Mouse (Mus musculus) right cerebral cortex, postnatal 25 days (tissue): ENCODE measurements around the gene Slc4a7.

Experiments used
- DNase-seq: peaks from one replicate; pipeline ENCODE4 v3.0.0; 2022

Slc4a7 gene

DNA sequence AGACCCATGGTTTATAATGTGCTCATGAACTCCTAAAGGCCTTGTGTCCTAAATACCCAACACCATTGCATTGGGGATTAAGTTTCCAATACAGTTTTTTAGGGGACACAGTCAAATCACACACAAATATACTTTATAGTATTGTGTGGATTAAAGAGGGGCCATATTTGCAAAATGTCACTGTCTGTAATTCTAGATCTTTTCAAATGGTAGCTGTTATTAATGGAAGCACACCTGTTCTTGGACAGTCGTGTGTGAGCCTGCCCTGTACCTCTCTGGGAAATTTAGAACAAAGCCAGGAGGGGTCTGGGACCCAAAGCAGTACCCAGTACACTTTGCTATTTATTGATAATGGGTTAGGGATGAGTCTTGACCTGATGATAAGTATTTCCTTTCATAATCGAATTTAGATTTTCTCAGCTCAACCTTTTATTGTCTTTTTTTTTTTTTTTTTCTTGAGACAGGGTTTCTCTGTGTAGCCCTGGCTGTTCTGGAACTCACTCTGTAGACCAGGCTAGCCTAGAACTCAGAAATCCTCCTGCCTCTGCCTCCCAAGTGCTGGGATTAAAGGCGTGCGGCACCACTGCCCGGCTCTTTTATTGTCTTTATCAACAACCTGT lies at the start of gene Slc4a7:
Gene Slc4a7 (plus strand): TSS at position 570 of the 620 bp plus-strand sequence.
- no peak for DNase-seq

GRCm38 (mm10) chr14:14670597-14670996 lies 31.5 kb upstream of the Slc4a7 start:
- no peak for DNase-seq

- DNase-seq = no peak
Measured at GRCm38 (mm10) chr14:14681611-14682010, 20.5 kb upstream of the Slc4a7 start.

DNA sequence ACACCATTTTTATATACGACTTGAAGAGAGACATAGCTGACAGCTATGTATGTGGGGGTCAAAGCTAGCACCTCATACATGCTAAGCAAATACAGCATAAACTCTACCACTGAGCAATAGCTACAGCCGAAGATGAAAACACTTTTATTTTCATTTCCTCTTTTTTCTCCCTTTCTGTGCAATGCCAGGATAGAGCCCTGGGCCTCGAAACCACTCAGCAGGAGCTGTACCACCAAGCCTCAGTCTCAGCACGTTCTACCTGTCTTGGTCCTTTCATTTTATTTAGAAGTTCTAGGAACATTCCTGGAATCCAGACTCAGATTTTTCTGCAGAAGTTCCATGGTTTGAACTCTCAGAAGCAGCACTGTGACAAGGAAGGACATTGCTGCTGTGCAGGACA lies 17.3 kb upstream of the Slc4a7 start:
- DNase-seq = no peak

- DNase-seq = no peak
Measured at GRCm38 (mm10) chr14:14686101-14686551, 16.0 kb upstream of the Slc4a7 start.

GRCm38 (mm10) chr14:14687258-14687890 lies 14.7 kb upstream of the Slc4a7 start:
- no peak for DNase-seq

- peak; percentile 83 for DNase-seq
Measured at GRCm38 (mm10) chr14:14702399-14703345, 593 bp downstream of the Slc4a7 start.

DNA sequence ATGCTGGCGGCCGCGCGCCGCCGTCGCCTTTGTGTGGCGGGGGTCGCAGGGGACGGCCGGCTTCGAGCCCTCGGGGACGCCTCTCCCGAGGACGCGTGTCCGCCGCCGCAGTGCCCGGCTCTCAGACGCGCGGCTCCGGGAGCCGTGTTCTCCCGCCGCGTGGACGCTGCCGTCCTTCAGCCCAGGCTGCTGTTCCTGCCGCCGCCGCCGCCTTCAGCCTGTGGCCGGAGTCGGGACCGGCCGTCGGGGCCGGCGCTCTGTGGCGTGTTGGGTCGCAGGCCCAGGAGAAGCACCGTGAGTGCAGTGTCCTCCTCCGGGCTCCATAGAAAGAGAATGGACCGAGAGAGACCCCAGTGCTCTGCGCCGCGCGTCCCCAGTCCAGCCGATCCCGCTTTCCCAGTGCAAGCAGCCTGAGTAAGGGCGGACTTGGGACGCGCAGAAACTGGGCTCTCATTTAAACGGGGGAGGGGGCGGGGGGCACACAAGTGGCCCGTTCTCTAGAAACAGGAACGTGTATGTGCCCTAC lies 1.3 kb downstream of the Slc4a7 start:
- peak; percentile 65 for DNase-seq

DNA sequence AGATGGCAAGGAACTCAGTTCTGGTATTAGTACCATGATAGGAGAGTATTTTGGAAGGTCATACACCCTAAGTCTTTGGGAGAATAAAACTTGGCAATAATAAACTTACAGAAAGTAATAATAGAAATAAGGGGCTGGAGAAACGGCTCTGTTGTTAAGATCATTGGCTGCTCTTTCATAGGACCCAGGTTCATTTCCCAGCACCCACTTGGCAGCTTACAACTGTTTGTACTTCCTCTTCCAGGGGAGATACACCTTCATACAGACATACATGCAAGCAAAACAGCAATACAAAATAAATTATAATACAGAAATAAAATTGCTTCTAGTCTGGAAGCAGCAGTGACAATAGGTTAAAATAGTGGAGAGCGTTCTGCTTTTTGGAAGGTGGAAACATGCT lies 2.6 kb downstream of the Slc4a7 start:
- DNase-seq = no peak

DNA sequence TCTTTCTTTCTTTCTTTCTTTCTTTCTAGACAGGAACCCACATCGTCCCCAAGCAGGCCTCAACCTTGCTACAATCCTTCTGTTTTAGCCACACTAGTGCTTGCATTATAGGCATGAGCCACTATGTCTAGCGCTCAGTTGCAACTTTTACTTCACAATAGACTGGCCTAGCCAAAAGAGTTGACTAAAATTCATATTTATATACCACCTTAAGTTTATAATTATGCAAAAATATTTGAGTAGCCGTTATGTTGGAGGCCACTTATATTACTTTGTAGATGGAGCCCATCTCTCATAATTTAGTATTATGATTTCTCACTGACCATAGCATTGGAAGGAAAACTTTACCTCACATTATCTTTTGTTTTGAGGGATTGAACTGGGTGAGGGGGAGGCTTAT lies 3.0 kb downstream of the Slc4a7 start:
- no peak for DNase-seq

- no peak for DNase-seq
Measured at GRCm38 (mm10) chr14:14706381-14706780, 4.3 kb downstream of the Slc4a7 start.

GRCm38 (mm10) chr14:14707061-14707460 lies 5.0 kb downstream of the Slc4a7 start:
- no peak for DNase-seq

DNA sequence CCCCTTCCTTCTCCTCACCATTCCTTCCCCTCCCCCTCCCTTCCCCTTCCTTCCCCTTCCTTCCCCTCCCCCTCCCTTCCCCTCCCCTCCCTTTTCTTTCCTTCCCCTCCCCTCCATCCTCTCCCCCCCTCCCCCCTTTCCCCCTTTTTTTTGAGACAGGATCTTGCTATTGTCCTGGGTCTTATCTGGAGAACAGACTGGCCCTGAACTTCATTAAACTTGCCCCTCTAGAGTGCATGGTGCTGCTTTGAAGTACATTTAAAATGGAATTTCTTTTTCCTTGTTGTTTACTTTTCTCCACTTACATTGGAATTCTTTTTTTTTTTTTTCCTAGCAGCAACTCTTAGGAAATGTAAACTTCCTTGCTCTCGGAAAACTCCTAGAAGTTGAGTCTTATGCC lies 6.9 kb downstream of the Slc4a7 start:
- DNase-seq = no peak

GRCm38 (mm10) chr14:14714130-14714529 lies 12.1 kb downstream of the Slc4a7 start:
- no peak for DNase-seq

DNA sequence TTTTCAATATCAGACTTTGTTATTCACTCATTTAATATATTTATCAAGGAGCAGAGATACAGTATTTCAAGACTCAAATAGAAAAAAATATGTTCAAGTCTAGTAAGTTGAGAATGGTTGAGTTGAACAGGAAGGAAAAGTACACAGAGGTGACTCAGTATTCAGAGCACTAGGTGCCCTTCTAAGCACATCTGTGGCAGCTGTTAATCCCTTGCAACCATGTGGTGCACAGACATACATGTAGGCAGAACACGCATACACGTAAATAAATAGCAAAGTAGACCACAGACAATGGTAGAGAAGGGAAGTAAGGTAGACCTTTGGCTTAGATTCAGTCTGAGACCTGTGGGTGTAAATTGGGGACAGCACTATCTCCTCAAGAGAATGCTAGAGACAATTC lies 13.7 kb downstream of the Slc4a7 start:
- DNase-seq = no peak

- DNase-seq = no peak
Measured at GRCm38 (mm10) chr14:14716843-14717242, 14.8 kb downstream of the Slc4a7 start.

DNA sequence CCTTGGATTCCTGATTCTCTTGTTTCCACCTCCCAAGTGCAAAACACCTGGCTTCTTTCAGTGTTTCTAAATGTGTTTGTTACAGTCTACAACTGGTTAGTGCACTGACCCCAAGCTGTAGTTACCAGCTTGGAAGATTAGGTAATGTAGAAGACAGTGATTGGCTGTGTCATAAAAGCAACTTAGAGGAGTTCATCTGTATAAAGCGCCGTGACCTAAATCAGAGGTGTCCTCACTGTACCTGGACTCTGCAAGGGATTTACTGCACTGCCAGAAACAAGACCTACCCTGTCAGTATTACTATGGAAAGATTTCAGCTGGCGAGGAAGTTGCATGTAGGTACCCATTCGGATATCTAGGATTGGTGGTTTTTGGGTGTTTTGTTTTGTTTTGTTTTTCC lies 16.5 kb downstream of the Slc4a7 start:
- no peak for DNase-seq

DNA sequence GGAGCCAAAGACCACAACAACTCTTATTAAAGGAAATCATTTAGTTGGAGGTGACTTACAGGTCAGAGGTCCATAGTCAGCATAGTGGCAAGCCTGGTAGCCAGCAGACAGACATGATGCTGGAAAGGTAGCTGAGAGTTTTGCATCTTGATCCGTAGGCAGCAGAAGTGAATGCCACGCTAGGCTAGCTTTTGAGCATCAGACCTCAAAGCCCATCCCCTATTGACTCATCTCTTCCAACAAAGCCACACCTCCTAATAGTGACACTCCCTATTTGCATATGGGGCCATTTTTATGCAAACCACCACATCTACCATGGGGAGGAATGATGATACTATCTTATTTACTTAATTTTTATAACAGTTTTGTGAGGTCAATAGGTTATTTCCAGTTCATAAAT lies 79.1 kb downstream of the Slc4a7 start:
- no peak for DNase-seq

DNA sequence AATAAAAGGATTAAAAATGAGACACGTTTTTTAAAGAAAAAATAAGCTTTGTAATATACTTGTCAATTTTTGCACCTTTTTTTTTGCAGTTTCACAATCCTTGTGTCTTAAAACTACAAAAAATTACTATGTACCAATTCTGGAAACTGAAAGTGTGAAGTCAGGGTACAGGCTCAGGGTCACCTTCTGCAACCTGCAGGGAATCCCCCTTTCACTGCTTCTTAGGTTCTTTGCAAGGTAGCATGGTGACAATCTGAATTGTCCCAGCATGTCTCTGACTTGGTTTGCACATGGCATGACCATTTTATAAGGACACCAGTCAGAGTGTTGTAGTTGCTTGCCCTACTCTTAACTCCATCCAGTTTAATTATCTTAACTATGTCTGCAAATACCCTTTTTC lies 82.1 kb downstream of the Slc4a7 start:
- no peak for DNase-seq

DNA sequence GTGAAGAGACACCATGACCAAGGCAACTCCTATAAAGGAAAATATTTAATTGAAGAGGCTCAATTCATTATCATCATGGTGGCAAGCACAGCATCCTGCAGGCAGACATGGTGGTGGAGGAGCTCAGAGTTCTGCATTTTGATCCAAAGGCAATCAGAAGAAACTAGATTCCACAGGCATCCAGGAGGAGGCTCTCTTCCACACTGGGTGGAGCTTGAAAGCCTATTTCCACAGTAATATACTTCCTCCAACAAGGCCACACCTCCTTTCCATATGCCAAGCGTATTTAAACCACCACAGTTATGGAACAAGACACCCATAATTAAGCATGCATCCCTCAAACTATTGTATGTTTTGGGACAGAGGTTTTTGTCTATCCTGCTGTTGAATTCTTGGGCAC lies 84.9 kb downstream of the Slc4a7 start:
- no peak for DNase-seq

DNA sequence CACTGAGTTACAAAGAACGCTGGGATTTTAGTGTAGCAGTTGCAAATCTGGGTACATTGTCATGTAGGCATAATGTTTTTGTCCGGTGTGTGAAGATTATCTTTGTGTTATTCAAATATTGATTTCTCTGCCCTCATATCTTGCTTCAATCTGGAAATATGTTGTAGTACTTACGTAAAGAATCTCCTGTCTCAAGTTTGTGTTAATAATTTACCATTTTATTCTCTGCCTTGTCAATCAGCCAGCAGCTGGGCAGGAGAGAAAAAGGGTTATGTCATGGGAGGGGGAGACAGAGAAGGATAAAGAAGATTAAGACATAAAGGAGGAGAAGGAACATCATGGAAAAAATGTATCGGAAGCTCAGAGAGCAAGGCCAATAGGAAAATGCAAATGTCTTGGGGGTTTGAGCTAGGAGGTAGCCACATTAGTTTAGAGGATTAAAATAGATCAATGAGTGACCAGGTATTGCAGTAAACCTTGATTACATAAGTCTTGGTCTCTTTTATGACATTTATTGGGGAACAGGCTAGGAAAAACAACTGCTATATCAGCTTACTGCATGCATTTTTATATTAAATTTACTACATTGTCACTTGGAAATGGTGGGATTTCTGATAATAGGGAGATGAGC lies 87.9 kb downstream of the Slc4a7 start:
- DNase-seq = no peak

DNA sequence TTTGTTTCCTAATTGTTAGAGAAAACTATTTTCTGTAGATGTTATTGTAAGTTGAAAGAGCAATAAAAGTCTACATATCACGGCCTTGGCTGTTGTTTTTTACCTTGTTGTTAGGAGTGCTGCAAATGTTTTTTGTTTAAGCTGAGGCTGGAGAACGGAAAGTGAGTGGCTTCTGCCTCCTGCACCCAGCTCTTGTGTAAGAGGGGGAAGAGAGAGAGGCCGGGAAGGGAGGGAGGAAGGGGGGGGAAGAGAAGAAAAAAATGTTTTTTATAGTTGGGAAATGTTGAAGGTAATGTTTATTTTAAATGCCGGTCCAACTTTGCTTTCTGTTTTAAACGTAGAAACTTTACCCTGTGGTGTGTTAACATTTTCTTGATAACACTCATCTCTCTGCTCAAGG lies 97.8 kb downstream of the Slc4a7 start:
- DNase-seq = no peak

GRCm38 (mm10) chr14:14800332-14800731 lies 98.3 kb downstream of the Slc4a7 start:
- no peak for DNase-seq
